Mouse (Mus musculus): ENCODE data around the gene Sorcs2. TPM values are rescaled to one million over a fixed set of nuclear protein-coding genes. Genes with fewer than 3 reads are reported as not detected.
"Not testable (repeated sequence)": the region's sequence is repeated elsewhere in the genome, so short reads cannot be mapped to it uniquely, and the experiment has no call there.

The Sorcs2 gene
- polyA plus RNA-seq, 1 experiment = 21.8 TPM

GRCm38 (mm10) chr5:36257008-36257407, 140.9 kb downstream of the Sorcs2 start:
- peaks cover 13% of the 10 kb centered on the region; the same call in 1 of the 2 replicates for H3K4me1 ChIP-seq (ENCODE audit: control insufficient read depth, insufficient read depth, low read length)
- H3K27ac ChIP-seq (ENCODE audit: insufficient read depth, low read length) = no peak overlapping the region
- TF ChIP-seq CTCF (IDR thresholded peaks at IDR 0.05; ENCODE audit: extremely low read depth, insufficient read depth, low read length) = no peak
- no peak overlapping the region for H3K4me3 ChIP-seq (ENCODE audit: insufficient read depth, low read length)

- H3K4me3 ChIP-seq (ENCODE audit: insufficient read depth, low read length) = no peak overlapping the region
- H3K4me1 ChIP-seq (ENCODE audit: control insufficient read depth, insufficient read depth, low read length) = peaks cover 11% of the 10 kb centered on the region; the same call in 1 of the 2 replicates
- TF ChIP-seq CTCF (IDR thresholded peaks at IDR 0.05; ENCODE audit: extremely low read depth, insufficient read depth, low read length) (no peak), POLR2A (IDR thresholded peaks at IDR 0.05; ENCODE audit: extremely low read depth, insufficient read depth, low read length) (no peak)
- no peak overlapping the region for H3K27ac ChIP-seq (ENCODE audit: insufficient read depth, low read length)
Measured at GRCm38 (mm10) chr5:36254642-36255516, 143.1 kb downstream of the Sorcs2 start.

- H3K27ac ChIP-seq (ENCODE audit: insufficient read depth, low read length) = no peak overlapping the region
- TF ChIP-seq POLR2A (IDR thresholded peaks at IDR 0.05; ENCODE audit: extremely low read depth, insufficient read depth, low read length) (no peak), CTCF (IDR thresholded peaks at IDR 0.05; ENCODE audit: extremely low read depth, insufficient read depth, low read length) (no peak)
- peaks cover 6% of the 10 kb centered on the region; the same call in 1 of the 2 replicates for H3K4me1 ChIP-seq (ENCODE audit: control insufficient read depth, insufficient read depth, low read length)
- no peak overlapping the region for H3K4me3 ChIP-seq (ENCODE audit: insufficient read depth, low read length)
Measured at GRCm38 (mm10) chr5:36252746-36253504, 145.0 kb downstream of the Sorcs2 start.

- Histone ChIP-seq H3K4me1 (ENCODE audit: control insufficient read depth, insufficient read depth, low read length) (0 out of 2 replicates have a peak, but pooled peaks cover 1% of the 10 kb centered on the region), H3K27ac (ENCODE audit: insufficient read depth, low read length) (no peak overlapping the region), H3K4me3 (ENCODE audit: insufficient read depth, low read length) (no peak overlapping the region)
- TF ChIP-seq CTCF (IDR thresholded peaks at IDR 0.05; ENCODE audit: extremely low read depth, insufficient read depth, low read length) = no peak
- TF ChIP-seq POLR2A (IDR thresholded peaks at IDR 0.05; ENCODE audit: extremely low read depth, insufficient read depth, low read length) = no peak
Measured at GRCm38 (mm10) chr5:36248022-36248421, 149.9 kb downstream of the Sorcs2 start.

- not testable (repeated sequence) for H3K4me3 ChIP-seq (ENCODE audit: insufficient read depth, low read length); H3K27ac ChIP-seq (ENCODE audit: insufficient read depth, low read length); H3K4me1 ChIP-seq (ENCODE audit: control insufficient read depth, insufficient read depth, low read length)
Measured at GRCm38 (mm10) chr5:36237526-36237925, 160.4 kb downstream of the Sorcs2 start.

- Histone ChIP-seq H3K4me1 (ENCODE audit: control insufficient read depth, insufficient read depth, low read length) (peaks cover 7% of the 10 kb centered on the region), H3K27ac (ENCODE audit: insufficient read depth, low read length) (no peak overlapping the region)
Measured at GRCm38 (mm10) chr5:36230301-36230780, 167.6 kb downstream of the Sorcs2 start.

GRCm38 (mm10) chr5:36228405-36229370, 169.3 kb downstream of the Sorcs2 start:
- no peak for TF ChIP-seq POLR2A (IDR thresholded peaks at IDR 0.05; ENCODE audit: extremely low read depth, insufficient read depth, low read length)
- no peak for TF ChIP-seq CTCF (IDR thresholded peaks at IDR 0.05; ENCODE audit: extremely low read depth, insufficient read depth, low read length)
- Histone ChIP-seq H3K4me3 (ENCODE audit: insufficient read depth, low read length) (no peak overlapping the region), H3K27ac (ENCODE audit: insufficient read depth, low read length) (no peak overlapping the region), H3K4me1 (ENCODE audit: control insufficient read depth, insufficient read depth, low read length) (peaks cover 13% of the 10 kb centered on the region)

More at GRCm38 (mm10) chr5:36230301-36230780, 167.6 kb downstream of the Sorcs2 start:
- TF ChIP-seq POLR2A (IDR thresholded peaks at IDR 0.05; ENCODE audit: extremely low read depth, insufficient read depth, low read length) = no peak
- TF ChIP-seq CTCF (IDR thresholded peaks at IDR 0.05; ENCODE audit: extremely low read depth, insufficient read depth, low read length) = no peak
- no peak overlapping the region for H3K4me3 ChIP-seq (ENCODE audit: insufficient read depth, low read length)

GRCm38 (mm10) chr5:36226296-36226695, 171.6 kb downstream of the Sorcs2 start:
- TF ChIP-seq CTCF (IDR thresholded peaks at IDR 0.05; ENCODE audit: extremely low read depth, insufficient read depth, low read length) (no peak), POLR2A (IDR thresholded peaks at IDR 0.05; ENCODE audit: extremely low read depth, insufficient read depth, low read length) (no peak)
- H3K27ac ChIP-seq (ENCODE audit: insufficient read depth, low read length) = 0 out of 2 replicates have a peak overlapping the region, but pooled peaks have one; percentile 74

GRCm38 (mm10) chr5:36225855-36226254, 172.1 kb downstream of the Sorcs2 start:
- H3K4me3 ChIP-seq (ENCODE audit: insufficient read depth, low read length) = no peak overlapping the region
- H3K27ac ChIP-seq (ENCODE audit: insufficient read depth, low read length) = no peak overlapping the region
- TF ChIP-seq POLR2A (IDR thresholded peaks at IDR 0.05; ENCODE audit: extremely low read depth, insufficient read depth, low read length) (no peak), CTCF (IDR thresholded peaks at IDR 0.05; ENCODE audit: extremely low read depth, insufficient read depth, low read length) (no peak)
- H3K4me1 ChIP-seq (ENCODE audit: control insufficient read depth, insufficient read depth, low read length) = peaks cover 16% of the 10 kb centered on the region

More at GRCm38 (mm10) chr5:36226296-36226695, 171.6 kb downstream of the Sorcs2 start:
- H3K4me3 ChIP-seq (ENCODE audit: insufficient read depth, low read length) = no peak overlapping the region
- H3K4me1 ChIP-seq (ENCODE audit: control insufficient read depth, insufficient read depth, low read length) = peaks cover 16% of the 10 kb centered on the region
